Mouse (Mus musculus) lung, postnatal 0 days (tissue): ENCODE measurements around the gene Smagp. TPM values are rescaled to one million over a fixed set of nuclear protein-coding genes. Genes with fewer than 3 reads are reported as not detected.

Source experiments
- ATAC-seq: fragments of 200-750 bp; cut with Nextera tagmentation; 2 replicates; pipeline ENCODE4 v1.8.0; 2017; ENCODE audit warnings: moderate library complexity
- DNase-seq: peaks from one replicate; pipeline ENCODE4 v3.0.0-alpha.2; 2016; ENCODE audit warnings: low spot score
- H3K27ac ChIP-seq: fragments of 300-500 bp; sonication (generic); 2 replicates; pipeline ENCODE4 v1.5.1; 2014; ENCODE audit warnings: antibody characterized with exemption, mild to moderate bottlenecking, low read length, mixed read lengths
- H3K27me3 ChIP-seq: fragments of 300-500 bp; sonication (generic); replicated peaks from 2 replicates; pipeline ENCODE4 v1.6.1; 2014; ENCODE audit warnings: low read length, mixed read lengths; ENCODE audit not compliant: insufficient read depth
- H3K36me3 ChIP-seq: fragments of 300-500 bp; sonication (generic); 2 replicates; pipeline ENCODE4 v1.6.1; 2014; ENCODE audit warnings: low read length, mixed read lengths; ENCODE audit not compliant: insufficient read depth
- H3K4me1 ChIP-seq: fragments of 300-500 bp; sonication (generic); 2 replicates; pipeline ENCODE4 v1.6.1; 2014; ENCODE audit warnings: antibody characterized with exemption, low read depth, low read length, mixed read lengths; ENCODE audit not compliant: insufficient read depth
- H3K4me2 ChIP-seq: fragments of 300-500 bp; sonication (generic); replicated peaks from 2 replicates; pipeline ENCODE4 v1.6.1; 2014; ENCODE audit warnings: low read depth, mild to moderate bottlenecking, low read length, moderate library complexity, mixed read lengths
- H3K4me3 ChIP-seq: fragments of 300-500 bp; sonication (generic); 2 replicates; pipeline ENCODE4 v1.5.1; 2014; ENCODE audit warnings: low read depth, low read length
- H3K9ac ChIP-seq: fragments of 300-500 bp; sonication (generic); replicated peaks from 2 replicates; pipeline ENCODE4 v1.6.1; 2014; ENCODE audit warnings: low read depth, mild to moderate bottlenecking
- H3K9me3 ChIP-seq: fragments of 300-500 bp; sonication (generic); 2 replicates; pipeline ENCODE4 v1.6.1; 2016; ENCODE audit warnings: low read length, mixed read lengths
- CTCF ChIP-seq: IDR thresholded peaks from 2 replicates; pipeline ENCODE4 v1.5.1; 2016; ENCODE audit warnings: antibody characterized with exemption, mild to moderate bottlenecking
- EP300 ChIP-seq: IDR thresholded peaks from 2 replicates; pipeline ENCODE4 v1.6.1; 2016; ENCODE audit warnings: antibody characterized with exemption, mild to moderate bottlenecking, control low read depth
- WGBS: fragments of 180-500 bp; shearing (Covaris S2); extraction: QIAGEN DNeasy Blood & Tissue Kit; methylation state at CpG from one replicate; pipeline ENCODE4 v1.1.7; 2014; 5-methylcytosine and 5-hydroxymethylcytosine counted together
- microRNA-seq: library from miRNA; unstranded; fragments of <30 nt; microRNA quantifications from one replicate; pipeline ENCODE4, GENCODE M21; 2016
- polyA plus RNA-seq: library from polyadenylated mRNA; unstranded; fragments of >200 nt; fragmentation: Nextera tagmentation; extraction: Ambion mirVana; gene quantifications from 2 replicates; pipeline ENCODE4 v1.2.1, GENCODE M21; 2015

Gene Smagp
- polyA plus RNA-seq, 1 experiment from 2014 or later = 71.8 TPM

DNA sequence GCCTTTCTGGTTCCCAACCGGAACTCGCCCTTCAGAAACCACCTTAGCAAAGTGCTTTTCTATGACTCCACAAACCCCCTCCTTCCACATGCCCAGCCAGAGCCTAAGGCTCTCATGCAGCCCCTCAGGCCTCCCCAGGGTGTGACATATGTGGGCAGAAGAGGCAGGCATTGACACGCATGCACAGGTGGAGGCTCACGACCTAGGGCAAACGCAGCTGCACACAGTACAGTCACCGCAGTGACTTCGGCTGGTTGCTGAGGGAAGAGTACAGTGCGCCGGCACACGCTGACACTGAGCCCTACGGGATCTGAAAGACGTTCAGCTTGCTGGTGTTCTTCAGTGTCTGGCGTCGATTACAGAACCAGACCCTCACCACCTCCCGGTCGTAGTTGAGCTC is 58.8 kb downstream of the Smagp start:
- 0 out of 2 replicates have a peak, but pooled peaks cover 5% of the 10 kb centered on the region for H3K36me3 ChIP-seq
- TF ChIP-seq EP300 (no peak), CTCF (no peak)
- H3K4me1 ChIP-seq = peaks cover 11% of the 10 kb centered on the region; the same call in 1 of the 2 replicates
- ATAC-seq (no peak), DNase-seq (no peak)
- no peak overlapping the region for H3K4me2 ChIP-seq
- WGBS = 89% methylated on average over 16 of the region's 16 CpGs
- no peaks in the 10 kb centered on the region for H3K27me3 ChIP-seq
- H3K4me3 ChIP-seq = no peak overlapping the region
- H3K9ac ChIP-seq = no peak overlapping the region
- no peak overlapping the region for H3K27ac ChIP-seq
- H3K9me3 ChIP-seq = no peaks in the 10 kb centered on the region

DNA sequence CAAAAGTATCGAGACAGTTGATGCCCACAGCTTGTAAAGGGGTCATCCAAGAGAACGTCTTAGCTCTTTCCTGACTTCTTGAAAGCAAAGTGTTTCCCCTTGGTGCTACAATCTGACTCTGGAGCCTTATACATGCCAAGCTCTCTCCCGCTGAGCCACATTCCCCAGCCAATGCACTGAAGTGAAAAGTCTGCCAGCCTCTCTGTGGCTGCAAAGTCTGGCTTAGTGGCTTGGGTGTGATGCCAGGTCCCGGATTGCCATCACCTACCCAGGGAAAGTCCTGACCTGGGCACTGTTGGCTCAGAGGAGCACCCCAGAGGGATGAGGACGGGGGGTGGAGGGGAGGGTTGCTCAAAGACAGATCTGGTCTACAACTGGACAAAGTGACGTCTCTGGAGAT is 59.9 kb downstream of the Smagp start:
- H3K36me3 ChIP-seq = 0 out of 2 replicates have a peak, but pooled peaks cover 5% of the 10 kb centered on the region
- H3K27ac ChIP-seq = no peak overlapping the region
- no peak overlapping the region for H3K9ac ChIP-seq
- H3K27me3 ChIP-seq = no peaks in the 10 kb centered on the region
- H3K4me1 ChIP-seq = peaks cover 11% of the 10 kb centered on the region; the same call in 1 of the 2 replicates
- 75% methylated on average over 6 of the region's 6 CpGs for WGBS
- H3K9me3 ChIP-seq = no peaks in the 10 kb centered on the region
- ATAC-seq (no peak), DNase-seq (no peak)
- no peak overlapping the region for H3K4me2 ChIP-seq
- TF ChIP-seq EP300 = no peak
- no peak for TF ChIP-seq CTCF
- H3K4me3 ChIP-seq = no peak overlapping the region

DNA sequence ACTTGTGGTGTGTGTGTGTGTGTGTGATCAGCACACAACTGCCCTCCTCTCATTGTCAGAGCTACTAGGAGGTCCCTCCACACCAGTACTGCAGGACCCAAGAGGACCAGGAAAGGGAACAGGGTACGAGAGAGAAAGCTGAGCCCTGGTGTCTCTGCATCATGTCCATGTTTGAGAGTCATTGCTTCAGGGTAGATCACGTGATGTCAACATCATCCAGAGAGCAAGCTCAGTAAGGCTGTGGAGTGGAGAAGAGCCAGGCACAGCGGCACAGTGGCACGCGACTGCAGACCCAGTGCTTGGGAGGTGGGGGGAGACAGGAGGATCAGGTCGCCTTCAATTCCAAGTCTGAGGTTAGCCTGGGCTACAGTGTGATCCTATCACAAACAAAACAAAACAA is 60.3 kb downstream of the Smagp start:
- Histone ChIP-seq H3K4me2 (no peak overlapping the region), H3K9ac (no peak overlapping the region), H3K9me3 (no peaks in the 10 kb centered on the region), H3K27me3 (no peaks in the 10 kb centered on the region), H3K4me3 (no peak overlapping the region), H3K4me1 (peaks cover 11% of the 10 kb centered on the region; the same call in 1 of the 2 replicates), H3K27ac (no peak overlapping the region), H3K36me3 (0 out of 2 replicates have a peak, but pooled peaks cover 5% of the 10 kb centered on the region)
- DNase-seq (no peak), ATAC-seq (no peak)
- no peak for TF ChIP-seq EP300
- no peak for TF ChIP-seq CTCF
- WGBS = 92% methylated on average over 6 of the region's 6 CpGs

DNA sequence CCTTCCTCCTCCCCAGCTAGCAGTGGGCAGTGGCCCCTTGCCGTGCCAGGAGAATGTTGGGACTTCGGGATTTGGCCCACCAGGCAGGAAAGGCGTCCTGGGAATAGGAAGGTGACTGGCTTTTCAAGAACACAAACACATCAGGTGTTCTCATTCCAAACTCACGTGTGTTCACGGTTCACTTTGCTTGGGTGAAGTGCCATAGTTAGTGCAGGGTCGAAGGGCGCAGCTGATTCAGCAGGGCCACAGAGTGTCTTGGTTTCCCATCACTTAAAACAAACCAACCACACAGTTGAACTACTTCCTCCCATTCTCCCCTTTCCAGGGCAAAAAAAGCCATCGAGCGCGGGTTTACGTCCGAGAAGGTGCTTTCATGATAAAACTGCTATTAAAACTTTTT is 61.4 kb downstream of the Smagp start:
- TF ChIP-seq CTCF (no peak), EP300 (no peak)
- no peak overlapping the region for H3K4me3 ChIP-seq

DNA sequence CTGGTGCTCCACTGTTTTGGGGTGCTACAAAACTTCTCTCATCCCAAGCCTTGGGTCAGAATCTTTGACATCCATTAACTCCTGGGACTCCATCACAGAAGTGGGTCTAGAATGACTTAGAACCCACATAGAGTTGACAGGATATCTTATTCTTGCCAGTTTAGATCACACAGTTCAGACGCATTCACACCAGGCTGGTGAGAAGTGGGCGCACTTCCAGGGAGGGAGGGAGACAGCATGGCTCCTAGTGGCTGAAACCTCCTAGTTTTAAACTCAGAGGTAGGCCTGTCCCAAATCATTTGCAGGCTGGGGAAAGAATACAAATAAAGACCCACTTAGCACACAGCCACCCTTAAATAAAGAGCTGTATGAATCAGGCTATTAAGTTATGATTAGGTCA is 62.4 kb downstream of the Smagp start:
- DNase-seq (peak; percentile 9), ATAC-seq (peak; percentile 46)
- TF ChIP-seq CTCF = no peak
- TF ChIP-seq EP300 = no peak
- H3K4me3 ChIP-seq = no peak overlapping the region
- no peaks in the 10 kb centered on the region for H3K9me3 ChIP-seq
- peaks cover 11% of the 10 kb centered on the region; the same call in 1 of the 2 replicates for H3K4me1 ChIP-seq
- WGBS = 43% methylated on average over 2 of the region's 2 CpGs
- H3K9ac ChIP-seq = 0 out of 2 replicates have a peak overlapping the region, but pooled peaks have one; percentile 16
- H3K27ac ChIP-seq = peak overlapping the region; percentile 71
- H3K36me3 ChIP-seq = no peaks in the 10 kb centered on the region
- no peaks in the 10 kb centered on the region for H3K27me3 ChIP-seq
- no peak overlapping the region for H3K4me2 ChIP-seq

More for the DNA sequence above, 61.4 kb downstream of the Smagp start:
- peak overlapping the region; percentile 71 for H3K27ac ChIP-seq
- H3K36me3 ChIP-seq = 0 out of 2 replicates have a peak, but pooled peaks cover under 1% of the 10 kb centered on the region
- H3K27me3 ChIP-seq = no peaks in the 10 kb centered on the region
- H3K9ac ChIP-seq = no peak overlapping the region
- no peak for DNase-seq
- H3K4me2 ChIP-seq = no peak overlapping the region
- 82% methylated on average over 12 of the region's 12 CpGs for WGBS
- ATAC-seq = no peak
- peaks cover 11% of the 10 kb centered on the region; the same call in 1 of the 2 replicates for H3K4me1 ChIP-seq
- H3K9me3 ChIP-seq = no peaks in the 10 kb centered on the region

DNA sequence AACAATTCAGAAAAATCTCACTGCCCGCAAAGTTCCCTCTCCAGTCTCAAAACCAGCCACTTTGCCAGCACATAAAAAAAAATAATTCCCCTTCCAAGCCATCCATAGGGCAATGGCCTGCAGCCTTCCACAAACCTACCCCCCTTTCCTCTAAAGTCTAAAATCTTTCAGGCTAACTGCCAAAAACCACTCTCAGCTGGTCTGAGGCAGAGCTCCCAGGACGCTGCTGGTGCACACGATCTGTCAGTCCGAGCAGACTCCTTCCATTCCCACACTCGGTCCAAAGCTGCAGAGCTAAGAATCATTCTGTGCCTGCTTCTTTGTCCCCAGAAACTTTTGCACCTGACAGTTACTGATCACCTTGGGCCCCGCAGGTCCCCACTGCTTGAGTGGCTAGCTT is 62.8 kb downstream of the Smagp start:
- Histone ChIP-seq H3K27me3 (no peaks in the 10 kb centered on the region), H3K4me1 (peaks cover 11% of the 10 kb centered on the region; the same call in 1 of the 2 replicates), H3K4me2 (no peak overlapping the region), H3K9ac (0 out of 2 replicates have a peak overlapping the region, but pooled peaks have one; percentile 16), H3K27ac (peak overlapping the region; percentile 71), H3K9me3 (no peaks in the 10 kb centered on the region), H3K36me3 (no peaks in the 10 kb centered on the region), H3K4me3 (no peak overlapping the region)
- ATAC-seq (peak; percentile 72), DNase-seq (peak; percentile 69)
- WGBS = 13% methylated on average over 6 of the region's 6 CpGs
- no peak for TF ChIP-seq EP300
- TF ChIP-seq CTCF = no peak

Small RNA genes lying within 50 kb of the gene (microRNA-seq; reads per million reads assigned to microRNA genes)
- not detected for gene Mir6961

Other genes starting within 250 kb of the Smagp start
- gene Gm5475, start 214.8 kb downstream of the Smagp start, polyA plus RNA-seq = 0.11 and 0.12 TPM in 2 replicates
- gene Slc11a2, start 211.9 kb downstream of the Smagp start, polyA plus RNA-seq = 16.1 and 19.2 TPM in 2 replicates
- gene Letmd1, start 167.9 kb downstream of the Smagp start, polyA plus RNA-seq = 13.0 and 13.2 TPM in 2 replicates
- gene Csrnp2, start 141.5 kb downstream of the Smagp start, polyA plus RNA-seq = 4.7 and 4.9 TPM in 2 replicates
- gene Tfcp2, start 84.9 kb downstream of the Smagp start, polyA plus RNA-seq = 13.9 and 16.6 TPM in 2 replicates
- gene Pou6f1, start 37.0 kb downstream of the Smagp start, polyA plus RNA-seq = 6.4 and 7.6 TPM in 2 replicates
- 246 and 299 TPM in 2 replicates for gene Dazap2, start 21.6 kb downstream of the Smagp start, polyA plus RNA-seq
- 4.2 and 4.5 TPM in 2 replicates for gene Bin2, start 32.6 kb upstream of the Smagp start, polyA plus RNA-seq
- 5.0 and 11.4 TPM in 2 replicates for gene Cela1, start 51.0 kb upstream of the Smagp start, polyA plus RNA-seq
- 1.2 TPM in 2 replicates for gene Galnt6, start 92.4 kb upstream of the Smagp start, polyA plus RNA-seq
- 3.9 and 5.5 TPM in 2 replicates for gene Slc4a8, start 124.8 kb upstream of the Smagp start, polyA plus RNA-seq
- gene Scn8a, start 232.9 kb upstream of the Smagp start, polyA plus RNA-seq = 1.2 and 1.5 TPM in 2 replicates